Mouse (Mus musculus) testis, adult 2 months (tissue): ENCODE results near the gene Sfxn5. TPM values are rescaled to one million over a fixed set of nuclear protein-coding genes. Genes with fewer than 3 reads are reported as not detected.

ENCODE experiments used
- H3K27ac ChIP-seq: fragments of 200-500 bp; 2 replicates; pipeline ENCODE4 v1.5.1; 2012; ENCODE audit warnings: low read depth, low read length; ENCODE audit not compliant: control insufficient read depth, insufficient read depth
- H3K27me3 ChIP-seq: fragments of 200-500 bp; 2 replicates; pipeline ENCODE4 v1.6.1; 2012; ENCODE audit warnings: mild to moderate bottlenecking, low read length, moderate library complexity; ENCODE audit not compliant: control insufficient read depth, insufficient read depth
- H3K36me3 ChIP-seq: fragments of 200-500 bp; 2 replicates; pipeline ENCODE4 v1.6.1; 2012; ENCODE audit warnings: mild to moderate bottlenecking, low read length; ENCODE audit not compliant: control insufficient read depth, insufficient read depth
- H3K4me1 ChIP-seq: fragments of 200-500 bp; 2 replicates; pipeline ENCODE4 v1.6.1; 2012; ENCODE audit warnings: low read length; ENCODE audit not compliant: control insufficient read depth, insufficient read depth
- H3K4me3 ChIP-seq: fragments of 200-500 bp; 2 replicates; pipeline ENCODE4 v1.5.1; 2012; ENCODE audit warnings: low read depth, mild to moderate bottlenecking, low read length, moderate library complexity, mixed read lengths; ENCODE audit not compliant: control insufficient read depth
- CTCF ChIP-seq: fragments of 200-500 bp; IDR thresholded peaks from 2 replicates; pipeline ENCODE4 v1.5.1; 2012; ENCODE audit warnings: low read depth, mild to moderate bottlenecking, inconsistent platforms, low read length, moderate library complexity; ENCODE audit not compliant: control insufficient read depth, insufficient read depth, insufficient replicate concordance
- POLR2A ChIP-seq: fragments of 200-500 bp; IDR thresholded peaks from 2 replicates; pipeline ENCODE4 v1.6.1; 2012; ENCODE audit warnings: low read depth, mild to moderate bottlenecking, inconsistent platforms, low read length, moderate library complexity; ENCODE audit not compliant: control insufficient read depth
- polyA plus RNA-seq: library from polyadenylated mRNA; depleted of rRNA; stranded (reverse); fragments of >200 nt; gene quantifications from 2 replicates; pipeline ENCODE4 v1.2.3, GENCODE M21; 2012

The Sfxn5 gene
- polyA plus RNA-seq, 1 experiment, result 0.80 TPM

GRCm38 (mm10) chr6:85370041-85370440, 36.8 kb upstream of the Sfxn5 start:
- Histone ChIP-seq H3K4me1 (peaks cover 23% of the 10 kb centered on the region), H3K27me3 (no peaks in the 10 kb centered on the region), H3K36me3 (no peaks in the 10 kb centered on the region), H3K4me3 (no peak overlapping the region), H3K27ac (no peak overlapping the region)
- TF ChIP-seq POLR2A (no peak), CTCF (no peak)

- Histone ChIP-seq H3K27ac (no peak overlapping the region), H3K36me3 (no peaks in the 10 kb centered on the region), H3K4me3 (no peak overlapping the region), H3K27me3 (no peaks in the 10 kb centered on the region), H3K4me1 (peaks cover 20% of the 10 kb centered on the region)
- no peak for TF ChIP-seq CTCF
- TF ChIP-seq POLR2A, result no peak
These were observed 36.1 kb upstream of the Sfxn5 start for GRCm38 (mm10) chr6:85369181-85369860.

DNA sequence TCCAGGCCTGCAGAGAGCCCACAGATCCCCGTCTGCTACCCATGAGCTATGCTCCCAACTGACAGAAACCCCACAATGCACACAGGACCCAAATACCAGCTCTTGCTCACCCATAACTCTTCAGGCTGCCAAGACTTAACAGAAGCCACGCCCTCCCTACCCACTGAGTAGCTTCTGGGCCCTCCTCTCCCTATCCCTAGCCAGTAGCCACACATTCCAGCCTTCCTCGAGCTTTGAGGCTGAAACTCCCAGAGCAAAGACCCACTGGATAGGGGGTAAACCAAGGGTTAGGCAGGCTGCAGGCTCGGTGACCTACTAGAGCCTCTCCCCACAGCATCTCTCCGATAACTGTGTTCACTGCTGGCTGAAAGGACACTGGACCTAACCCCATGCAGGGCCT, 35.5 kb upstream of the Sfxn5 start:
- H3K27ac ChIP-seq, result 0 out of 2 replicates have a peak overlapping the region, but pooled peaks have one; percentile 2
- TF ChIP-seq POLR2A (no peak), CTCF (no peak)
- H3K4me1 ChIP-seq, result peaks cover 20% of the 10 kb centered on the region
- H3K4me3 ChIP-seq, result no peak overlapping the region
- H3K27me3 ChIP-seq, result no peaks in the 10 kb centered on the region
- no peaks in the 10 kb centered on the region for H3K36me3 ChIP-seq

DNA sequence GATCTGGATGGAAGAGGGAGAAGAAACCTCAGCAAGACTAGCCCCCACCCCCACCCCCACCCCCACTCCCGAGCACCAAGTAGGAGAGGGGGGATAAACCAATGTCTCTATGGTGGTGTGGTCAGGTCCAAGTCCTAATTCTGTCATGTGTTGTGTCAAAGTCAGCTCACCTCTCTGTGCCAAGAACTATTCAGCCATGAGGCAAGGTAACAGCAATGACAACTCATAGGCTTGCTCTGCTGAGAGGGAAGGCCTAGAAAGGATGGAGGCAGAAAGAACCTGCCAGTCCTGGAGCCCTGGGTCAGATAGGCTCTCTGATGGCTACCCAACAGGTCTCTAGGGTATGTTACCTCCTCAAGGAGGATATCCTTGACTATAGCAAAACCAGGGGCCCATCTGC, 34.9 kb upstream of the Sfxn5 start:
- H3K27me3 ChIP-seq, result no peaks in the 10 kb centered on the region
- H3K27ac ChIP-seq, result no peak overlapping the region
- no peak for TF ChIP-seq CTCF
- TF ChIP-seq POLR2A, result no peak
- no peak overlapping the region for H3K4me3 ChIP-seq
- no peaks in the 10 kb centered on the region for H3K36me3 ChIP-seq
- peaks cover 20% of the 10 kb centered on the region for H3K4me1 ChIP-seq

DNA sequence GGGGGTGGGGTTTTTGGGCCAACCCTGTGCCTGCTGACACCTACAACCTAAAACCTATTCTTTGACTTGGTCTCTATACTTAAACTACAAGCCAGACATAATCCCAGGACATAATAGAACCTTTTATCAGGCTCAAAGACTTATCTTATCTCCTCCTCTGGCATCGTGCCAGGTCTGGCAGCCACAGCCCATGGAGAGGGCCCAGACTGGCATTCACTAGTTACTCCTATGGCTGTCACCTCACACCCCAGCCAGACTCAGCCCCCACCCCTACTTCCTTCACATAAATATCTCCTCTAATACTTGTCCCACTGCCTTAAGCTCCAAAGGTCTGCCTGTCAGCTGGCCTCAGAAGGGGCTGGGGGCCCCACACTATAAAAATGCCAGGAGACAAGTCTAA, 33.2 kb upstream of the Sfxn5 start:
- peaks cover 9% of the 10 kb centered on the region for H3K4me1 ChIP-seq
- no peaks in the 10 kb centered on the region for H3K36me3 ChIP-seq
- no peak for TF ChIP-seq CTCF
- TF ChIP-seq POLR2A, result no peak
- no peaks in the 10 kb centered on the region for H3K27me3 ChIP-seq
- H3K4me3 ChIP-seq, result no peak overlapping the region
- no peak overlapping the region for H3K27ac ChIP-seq

- Histone ChIP-seq H3K27ac (no peak overlapping the region), H3K4me1 (peaks cover 2% of the 10 kb centered on the region), H3K36me3 (no peaks in the 10 kb centered on the region), H3K27me3 (no peaks in the 10 kb centered on the region), H3K4me3 (no peak overlapping the region)
- TF ChIP-seq CTCF (no peak), POLR2A (no peak)
These were observed 31.2 kb upstream of the Sfxn5 start for GRCm38 (mm10) chr6:85364439-85364838.

DNA sequence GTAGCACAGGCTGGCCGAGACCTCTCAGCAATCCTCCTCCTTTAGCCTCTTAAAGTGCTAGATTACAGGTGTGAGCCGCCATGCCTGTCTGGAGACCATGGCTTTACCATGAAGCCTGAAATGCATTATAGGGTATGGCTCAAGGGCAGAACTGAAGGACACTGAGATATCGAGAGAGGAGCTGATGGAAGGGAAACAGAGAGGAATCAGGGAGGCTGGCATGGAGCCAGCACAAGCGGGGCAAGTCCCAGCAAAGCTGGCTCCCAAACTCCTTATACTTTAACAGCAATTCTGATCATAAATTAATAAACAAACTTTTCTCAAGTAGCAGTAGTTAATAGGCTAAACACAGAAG, 30.7 kb upstream of the Sfxn5 start:
- Histone ChIP-seq H3K27ac (no peak overlapping the region), H3K4me3 (no peak overlapping the region), H3K36me3 (no peaks in the 10 kb centered on the region), H3K4me1 (no peaks in the 10 kb centered on the region; the same call in none of the 2 replicates), H3K27me3 (no peaks in the 10 kb centered on the region)
- TF ChIP-seq POLR2A (no peak), CTCF (no peak)

DNA sequence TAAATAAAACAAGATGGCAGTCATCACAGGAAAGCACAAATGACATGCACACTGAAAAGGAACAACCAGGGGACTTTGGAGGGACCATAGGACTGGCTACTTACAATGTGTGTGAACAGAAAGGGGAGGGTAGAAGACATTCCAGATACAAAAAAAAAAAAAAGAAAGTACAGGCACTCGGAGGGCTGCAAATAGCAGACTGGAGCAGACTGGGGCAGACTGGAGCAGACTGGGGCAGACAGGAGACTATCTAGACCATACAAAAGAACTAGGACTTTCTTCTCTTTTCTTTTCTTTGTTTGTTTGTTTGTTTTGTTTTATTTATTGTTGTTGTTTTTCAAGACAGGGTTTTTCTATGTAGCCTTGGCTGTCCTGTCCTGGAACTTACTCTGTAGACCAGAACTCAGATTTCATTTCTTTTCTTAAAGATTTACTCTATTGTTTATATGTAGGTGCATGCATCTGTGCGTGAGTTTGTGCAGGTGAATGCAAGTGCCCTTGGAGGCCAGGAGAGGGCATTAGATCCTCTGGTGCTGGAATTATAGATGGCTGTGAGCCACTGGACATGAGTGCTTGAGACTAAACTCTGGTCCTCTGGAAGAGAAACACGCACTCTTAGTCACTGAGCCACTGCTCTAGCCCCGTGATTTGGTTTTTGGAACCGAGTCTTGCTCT, 30.1 kb upstream of the Sfxn5 start:
- Histone ChIP-seq H3K36me3 (no peaks in the 10 kb centered on the region), H3K27me3 (no peaks in the 10 kb centered on the region), H3K4me3 (no peak overlapping the region), H3K4me1 (no peaks in the 10 kb centered on the region; the same call in none of the 2 replicates), H3K27ac (no peak overlapping the region)
- no peak for TF ChIP-seq CTCF
- TF ChIP-seq POLR2A, result no peak
